Mouse (Mus musculus): ENCODE data around the gene Gm2381.
"Not testable (repeated sequence)": the region's sequence is repeated elsewhere in the genome, so short reads cannot be mapped to it uniquely, and the experiment has no call there.

GRCm38 (mm10) chr7:42838366-42838765 lies 28.7 kb downstream of the Gm2381 start:
- TF ChIP-seq CTCF (IDR thresholded peaks at IDR 0.05; ENCODE audit: borderline replicate concordance, insufficient read depth, low read depth, low read length); POLR2A (IDR thresholded peaks at IDR 0.05; ENCODE audit: borderline replicate concordance, insufficient read depth, low read length): not testable (repeated sequence)
